Mouse (Mus musculus): ENCODE data around the gene Mafb. TPM values are rescaled to one million over a fixed set of nuclear protein-coding genes. Genes with fewer than 3 reads are reported as not detected.

Gene Mafb
- polyA plus RNA-seq (2012; rRNA removed): 1.7 and 2.2 TPM in 2 replicates

DNA sequence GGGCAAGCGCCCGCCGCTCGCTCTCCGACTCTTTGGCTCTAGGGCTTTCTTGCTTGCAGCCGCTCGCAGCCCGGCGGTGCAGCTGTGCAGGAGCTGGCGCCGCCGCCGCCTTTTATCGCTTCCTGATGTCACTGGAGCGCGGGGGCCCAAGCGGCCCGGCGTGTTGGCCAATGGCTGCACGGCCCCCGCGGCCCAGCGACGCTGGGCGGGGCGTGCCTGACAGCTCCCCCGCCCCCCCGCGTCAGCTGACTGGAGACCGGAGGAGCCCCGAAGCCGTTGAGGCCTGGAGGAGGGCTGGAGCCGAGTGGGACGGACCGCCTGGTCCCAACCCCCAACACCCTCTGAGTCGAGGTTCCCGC is at the start of gene Mafb:
TSS of gene Mafb (minus strand) at position 86 of the 359 bp plus-strand sequence.

DNA sequence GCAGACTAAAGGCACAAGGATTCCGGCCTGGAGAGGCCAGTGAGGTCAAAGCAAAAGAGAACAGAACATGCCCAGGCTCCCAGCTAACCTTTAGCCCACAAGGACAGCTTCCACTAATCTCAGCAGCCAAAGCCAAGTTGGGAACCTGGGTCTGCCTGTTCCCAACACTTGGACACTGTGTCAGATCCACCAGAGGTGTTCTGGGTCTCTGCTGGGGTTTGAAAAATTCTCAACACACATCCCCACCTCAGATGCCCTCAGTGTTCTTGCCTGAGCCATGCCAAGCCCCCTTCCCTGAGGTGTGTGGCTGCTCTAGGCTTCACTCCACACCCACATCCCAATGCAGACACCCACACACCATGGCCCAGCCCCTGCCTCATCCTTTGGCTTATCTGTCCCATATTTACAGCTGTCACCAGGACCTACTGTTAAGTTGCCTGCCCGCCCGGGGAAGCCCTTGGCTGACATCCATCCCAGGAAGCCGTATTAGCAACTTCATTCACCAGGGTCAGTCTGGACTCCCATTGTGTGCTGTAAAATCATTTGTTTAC is 32.7 kb downstream of the Mafb start, which contains the start of gene Gm826:
TSS of gene Gm826 (minus strand) at position 52 of the 551 bp plus-strand sequence.

Other genes starting within 250 kb of the Mafb start
- 5.0 and 5.8 TPM in 2 replicates for gene Gm826, start 32.9 kb downstream of the Mafb start, polyA plus RNA-seq (2012; rRNA removed)